ENCODE assay signal across 23 mouse cellular contexts in genomic region chr4:150907099-150907498, GRCm38 (mm10). TPM values are rescaled to one million over a fixed set of nuclear protein-coding genes. Genes with fewer than 3 reads are reported as not detected.
DNase-seq lines count a peak whose midpoint lies in the region; ATAC-seq and TF ChIP-seq lines count a peak whose summit lies in the region.
"Had no signal": no experiment of that assay in that cellular context is flagged by ENCODE, and none has a peak within 500 bp of the region (broad histone marks: within the 10 kb centered on the region; RNA-seq: fewer than 3 reads in every experiment).

No protein-coding gene starts in this region.

- WGBS in kidney, embryonic 14.5 days, result 97% methylated on average over 8 of the region's 8 CpGs
- 94% methylated on average over 8 of the region's 8 CpGs for WGBS in kidney, embryonic 15.5 days

- ATAC-seq in kidney, embryonic 14.5 days (ENCODE audit: low FRiP score, low TSS enrichment), result no peak
- no peak for ATAC-seq in kidney, embryonic 15.5 days (replicated peaks; ENCODE audit: low FRiP score)
- ATAC-seq: CD4-positive, CD25-positive, alpha-beta regulatory T cell, adult 4 months; forebrain, embryonic 13.5 days; forebrain, embryonic 16.5 days; hindbrain, embryonic 16.5 days; intestine, embryonic 15.5 days had no signal

- no peaks in the 10 kb centered on the region for H3K9me3 ChIP-seq in kidney, embryonic 14.5 days (ENCODE audit: control insufficient read depth, low read length)
- no peaks in the 10 kb centered on the region for H3K9me3 ChIP-seq in kidney, embryonic 15.5 days (replicated peaks)
- H3K9me3 ChIP-seq: forebrain, embryonic 10.5 days; forebrain, embryonic 13.5 days; hindbrain, embryonic 10.5 days; hindbrain, embryonic 13.5 days; intestine, embryonic 15.5 days had no signal

- no peak for TF ChIP-seq CTCF in gastrocnemius, adult 2 months (IDR thresholded peaks at IDR 0.05)

- H3K4me2 ChIP-seq in kidney, embryonic 14.5 days (replicated peaks; ENCODE audit: low read depth, low read length), result no peak overlapping the region
- no peak overlapping the region for H3K4me2 ChIP-seq in kidney, embryonic 15.5 days
- H3K4me2 ChIP-seq: forebrain, embryonic 13.5 days; heart, embryonic 11.5 days; hindbrain, embryonic 13.5 days; intestine, embryonic 15.5 days had no signal

- peaks cover 6% of the 10 kb centered on the region for H3K4me1 ChIP-seq in kidney, embryonic 14.5 days (ENCODE audit: control insufficient read depth, insufficient read depth, low read length)
- H3K4me1 ChIP-seq in kidney, embryonic 15.5 days, result peaks cover 17% of the 10 kb centered on the region

- DNase-seq in gastrocnemius, adult 2 months, result peak; percentile 77
- no peak for DNase-seq in gastrocnemius, postnatal 36 days
- DNase-seq in kidney, adult 11 months, result peak; percentile 8
- DNase-seq in kidney, adult 9 months, result peak; percentile 26
- DNase-seq: adrenal gland, adult 2 months; adrenal gland, postnatal 14 days; cerebellum, adult 11 months; cerebellum, adult 9-10 months; cerebellum, postnatal 14 days; heart, postnatal 36 days had no signal

- intact Hi-C loops in gastrocnemius, adult 2 months (cut with DNase I), result loop anchor here (10.0 kb wide), 1 partner anchor 422 kb away; no protein-coding TSS in a partner anchor
- intact Hi-C loops in gastrocnemius, postnatal 36 days (cut with DNase I), result no loop called here

- H3K36me3 ChIP-seq in kidney, embryonic 14.5 days (ENCODE audit: control insufficient read depth, insufficient read depth, low read length), result peaks cover 29% of the 10 kb centered on the region
- peaks cover 44% of the 10 kb centered on the region for H3K36me3 ChIP-seq in kidney, embryonic 15.5 days

- H3K27me3 ChIP-seq in kidney, embryonic 14.5 days (ENCODE audit: control insufficient read depth, insufficient read depth, low read length), result no peaks in the 10 kb centered on the region
- H3K27me3 ChIP-seq in kidney, embryonic 15.5 days, result no peaks in the 10 kb centered on the region
- H3K27me3 ChIP-seq: forebrain, embryonic 13.5 days; hindbrain, embryonic 13.5 days; intestine, embryonic 15.5 days had no signal

- H3K9ac ChIP-seq in kidney, embryonic 14.5 days (ENCODE audit: low read depth, low read length), result no peak overlapping the region
- no peak overlapping the region for H3K9ac ChIP-seq in kidney, embryonic 15.5 days
- H3K9ac ChIP-seq: hindbrain, embryonic 13.5 days; intestine, embryonic 15.5 days had no signal

- H3K4me3 ChIP-seq in gastrocnemius, adult 2 months, result peak overlapping the region; percentile 93
- H3K4me3 ChIP-seq in kidney, embryonic 14.5 days (ENCODE audit: low read length), result no peak overlapping the region
- no peak overlapping the region for H3K4me3 ChIP-seq in kidney, embryonic 15.5 days (replicated peaks)
- H3K4me3 ChIP-seq: forebrain, embryonic 13.5 days; hindbrain, embryonic 13.5 days; intestine, embryonic 15.5 days had no signal

- peak overlapping the region; percentile 93 for H3K27ac ChIP-seq in gastrocnemius, adult 2 months
- no peak overlapping the region for H3K27ac ChIP-seq in kidney, embryonic 14.5 days (ENCODE audit: low read depth, low read length)
- no peak overlapping the region for H3K27ac ChIP-seq in kidney, embryonic 15.5 days
- H3K27ac ChIP-seq: forebrain, embryonic 10.5 days; forebrain, embryonic 13.5 days; hindbrain, embryonic 10.5 days; hindbrain, embryonic 13.5 days; intestine, embryonic 15.5 days had no signal

RNA-seq across cellular contexts. Expression of gene Park7, which starts 7.1 kb away (rescaled TPM):
- 100 to 1,000 TPM; 579 to 815 TPM for total RNA-seq in gastrocnemius, adult 2 months (2021)
- total RNA-seq in gastrocnemius, postnatal 36 days (2021), result 100 to 1,000 TPM; 795 to 846 TPM
- 398 and 419 TPM in 2 replicates for polyA plus RNA-seq in kidney, embryonic 14.5 days (2014; fragmentation: Nextera tagmentation; extraction: Ambion mirVana)
- polyA plus RNA-seq in kidney, embryonic 15.5 days (2015; fragmentation: Nextera tagmentation; extraction: Ambion mirVana), result 391 and 393 TPM in 2 replicates

RNA-seq across cellular contexts. Expression of gene Tnfrsf9, which starts 7.3 kb away (rescaled TPM):
- under 1 TPM in 1 of 2 experiments, not detected in 1; 0.20 TPM for total RNA-seq in gastrocnemius, adult 2 months (2021)
- under 1 TPM in 1 of 2 experiments, not detected in 1; 0.30 TPM for total RNA-seq in gastrocnemius, postnatal 36 days (2021)
- 0.13 and 0.39 TPM in 2 replicates for polyA plus RNA-seq in kidney, embryonic 14.5 days (2014; fragmentation: Nextera tagmentation; extraction: Ambion mirVana)
- polyA plus RNA-seq in kidney, embryonic 15.5 days (2015; fragmentation: Nextera tagmentation; extraction: Ambion mirVana), result 0.32 and 0.40 TPM in 2 replicates
- total RNA-seq: granulocyte monocyte progenitor cell, adult 5-6 weeks; MEL had no signal
- polyA plus RNA-seq: adrenal gland, adult 2 months had no signal

RNA-seq across cellular contexts. Expression of gene Errfi1, which starts 53.4 kb away (rescaled TPM):
- 10 to 100 TPM; 20.7 to 50.5 TPM for total RNA-seq in gastrocnemius, adult 2 months (2021)
- total RNA-seq in gastrocnemius, postnatal 36 days (2021), result 10 to 100 TPM; 18.2 to 29.9 TPM
- polyA plus RNA-seq in kidney, embryonic 14.5 days (2014; fragmentation: Nextera tagmentation; extraction: Ambion mirVana), result 22.0 and 34.3 TPM in 2 replicates
- polyA plus RNA-seq in kidney, embryonic 15.5 days (2015; fragmentation: Nextera tagmentation; extraction: Ambion mirVana), result 29.3 and 34.2 TPM in 2 replicates

Comparison
In these comparisons a context has a peak if more than half of its experiments do, and no peak if none do; other contexts are left out.
1. DNase-seq: peak in gastrocnemius, adult 2 months (single experiment), kidney, adult 11 months (single experiment) and kidney, adult 9 months (single experiment); none in gastrocnemius, postnatal 36 days (0 of 2).